In the genomic region with DNA sequence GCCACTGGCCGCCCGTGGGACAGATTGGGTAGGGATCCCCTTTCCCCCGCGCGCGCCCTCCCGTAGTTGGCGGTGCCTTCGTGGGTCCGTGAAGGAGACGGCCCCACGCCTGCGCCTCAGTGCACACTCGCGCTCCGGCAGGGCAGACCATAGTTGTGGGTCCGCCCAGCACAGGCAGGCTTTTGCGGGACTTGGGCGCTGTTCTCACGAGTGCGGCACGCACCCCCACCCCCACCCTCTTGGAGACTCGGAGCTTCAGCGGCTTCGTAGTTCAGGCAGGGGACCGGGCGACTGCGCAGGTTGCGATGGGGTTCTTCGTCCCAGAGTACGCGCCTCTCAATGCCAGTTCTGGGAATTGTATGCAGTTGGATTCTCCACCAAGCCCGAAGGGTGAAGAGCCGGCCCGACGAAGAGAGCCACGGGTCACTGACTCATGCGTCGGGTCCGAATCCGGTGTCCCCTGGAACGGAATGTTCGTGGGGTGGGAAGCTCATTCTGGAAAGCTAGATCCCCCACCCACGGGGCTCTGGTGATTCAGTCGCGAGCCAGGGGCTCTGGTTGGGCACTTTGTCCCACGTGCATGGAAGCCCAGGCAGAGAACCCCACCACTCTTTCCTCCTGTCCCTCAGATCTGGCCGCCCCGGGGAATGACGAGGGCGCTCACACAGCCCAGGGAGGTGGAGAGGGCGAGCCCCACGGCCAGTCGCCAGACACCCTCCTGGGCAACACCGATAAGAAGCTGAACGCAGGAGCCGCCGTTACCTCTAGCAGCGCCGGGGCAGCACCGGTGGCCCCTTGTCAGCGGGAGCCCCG, we compare ENCODE assay signal across 8 mouse cellular contexts. TPM values are rescaled to one million over a fixed set of nuclear protein-coding genes. Genes with fewer than 3 reads are reported as not detected.
DNase-seq lines count a peak whose midpoint lies in the region; ATAC-seq and TF ChIP-seq lines count a peak whose summit lies in the region.

No protein-coding gene starts in this region.

- peaks cover 78% of the 10 kb centered on the region for H3K27me3 ChIP-seq in forebrain, embryonic 10.5 days (ENCODE audit: poor library complexity, severe bottlenecking)
- H3K27me3 ChIP-seq in hindbrain, embryonic 12.5 days, result peaks cover 65% of the 10 kb centered on the region
- H3K27me3 ChIP-seq in liver, embryonic 14.5 days (ENCODE audit: control insufficient read depth, insufficient read depth, low read length), result peaks cover 24% of the 10 kb centered on the region

- no peak for TF ChIP-seq POLR2A in olfactory bulb, adult 2 months (IDR thresholded peaks at IDR 0.05; ENCODE audit: insufficient read depth, low read depth, low read length)

- peak overlapping the region; percentile 59 for H3K9ac ChIP-seq in hindbrain, embryonic 12.5 days
- peak overlapping the region; percentile 90 for H3K9ac ChIP-seq in liver, embryonic 14.5 days (replicated peaks)

- peak; percentile 29 for ATAC-seq in hindbrain, embryonic 12.5 days (ENCODE audit: low FRiP score)
- peak; percentile 86 for ATAC-seq in liver, embryonic 14.5 days (ENCODE audit: insufficient read depth)
- no peak for ATAC-seq in inflammation-experienced regulatory T-cells, adult 6 months

- TF ChIP-seq CTCF in liver, embryonic 14.5 days (IDR thresholded peaks at IDR 0.05; ENCODE audit: low read depth), result no peak
- TF ChIP-seq CTCF in olfactory bulb, adult 2 months (IDR thresholded peaks at IDR 0.05; ENCODE audit: insufficient read depth, low read depth, low read length), result no peak

- H3K4me1 ChIP-seq in forebrain, embryonic 10.5 days, result peaks cover 49% of the 10 kb centered on the region
- H3K4me1 ChIP-seq in hindbrain, embryonic 12.5 days, result peaks cover 45% of the 10 kb centered on the region
- peaks cover 47 to 54% of the 10 kb centered on the region in 2 experiments for H3K4me1 ChIP-seq in liver, embryonic 14.5 days (replicated peaks; ENCODE audit: control insufficient read depth in 2 of 2, insufficient read depth in 2 of 2, low read length in 1 of 2)
- peaks cover 34% of the 10 kb centered on the region for H3K4me1 ChIP-seq in olfactory bulb, adult 2 months (ENCODE audit: control insufficient read depth, insufficient read depth, low read length)

- DNase-seq in adrenal gland, adult 2 months, result peak; percentile 55
- DNase-seq in adrenal gland, postnatal 4 days (ENCODE audit: low spot score in 2 of 2), result no peak
- DNase-seq in NIH3T3 (ENCODE audit: low read depth), result peak; percentile 63
- peak; percentile 44 for DNase-seq in forebrain, embryonic 10.5 days (ENCODE audit: extremely low spot score, low spot score)
- DNase-seq in liver, embryonic 14.5 days (ENCODE audit: low read depth in 3 of 3, low spot score in 3 of 3), result peak; percentile 82 to 85 (median 84)

- TF ChIP-seq EP300 in liver, embryonic 14.5 days (IDR thresholded peaks at IDR 0.05; ENCODE audit: low read depth), result peak; percentile 74

- WGBS in forebrain, embryonic 10.5 days, result 1% methylated on average over 63 of the region's 63 CpGs
- WGBS in hindbrain, embryonic 12.5 days, result 2% methylated on average over 63 of the region's 63 CpGs
- WGBS in liver, embryonic 14.5 days (ENCODE audit: insufficient replicate concordance), result 1% methylated on average over 61 of the region's 63 CpGs
- WGBS in olfactory bulb, adult 2 months, result 1% methylated on average over 63 of the region's 63 CpGs

- peaks cover 26% of the 10 kb centered on the region for H3K36me3 ChIP-seq in forebrain, embryonic 10.5 days (replicated peaks)
- peaks cover 20% of the 10 kb centered on the region for H3K36me3 ChIP-seq in hindbrain, embryonic 12.5 days
- peaks cover 34% of the 10 kb centered on the region for H3K36me3 ChIP-seq in liver, embryonic 14.5 days (replicated peaks; ENCODE audit: control insufficient read depth, insufficient read depth, low read depth)

- H3K9me3 ChIP-seq in forebrain, embryonic 10.5 days, result no peaks in the 10 kb centered on the region
- no peaks in the 10 kb centered on the region for H3K9me3 ChIP-seq in hindbrain, embryonic 12.5 days (replicated peaks)
- H3K9me3 ChIP-seq in liver, embryonic 14.5 days (ENCODE audit: control insufficient read depth, low read length), result no peaks in the 10 kb centered on the region

- H3K27ac ChIP-seq in forebrain, embryonic 10.5 days, result peak overlapping the region; percentile 12; the same call in 1 of the 2 replicates
- H3K27ac ChIP-seq in hindbrain, embryonic 12.5 days, result no peak overlapping the region; the same call in 1 of the 2 replicates
- peak overlapping the region; percentile 98 for H3K27ac ChIP-seq in liver, embryonic 14.5 days
- no peak overlapping the region for H3K27ac ChIP-seq in olfactory bulb, adult 2 months (ENCODE audit: insufficient read depth, low read depth, low read length)

- peak overlapping the region; percentile 52 for H3K4me3 ChIP-seq in forebrain, embryonic 10.5 days
- H3K4me3 ChIP-seq in hindbrain, embryonic 12.5 days, result peak overlapping the region; percentile 42
- H3K4me3 ChIP-seq in liver, embryonic 14.5 days (ENCODE audit: insufficient read depth in 1 of 2, low read depth in 2 of 2, low read length in 2 of 2), result peak overlapping the region; percentile 68 to 73
- peak overlapping the region; percentile 47 for H3K4me3 ChIP-seq in olfactory bulb, adult 2 months (ENCODE audit: insufficient read depth, low read depth, low read length)

- peak overlapping the region; percentile 82 for H3K4me2 ChIP-seq in hindbrain, embryonic 12.5 days (replicated peaks)
- peak overlapping the region; percentile 99 for H3K4me2 ChIP-seq in liver, embryonic 14.5 days (ENCODE audit: low read depth)

RNA-seq across cellular contexts. Expression of gene Sphk1, which starts 2.8 kb away (rescaled TPM):
- 1 to 10 TPM; 2.4 to 2.6 TPM for total RNA-seq in adrenal gland, adult 2 months (2021)
- 3.7 and 4.1 TPM in 2 replicates for polyA plus RNA-seq in adrenal gland, adult 2 months (2012; rRNA removed)
- total RNA-seq in adrenal gland, postnatal 4 days (2021), result 1 to 10 TPM; 5.3 to 6.0 TPM
- 4.0 and 4.6 TPM in 2 replicates for polyA plus RNA-seq in forebrain, embryonic 10.5 days (2016; fragmentation: Nextera tagmentation; extraction: Ambion mirVana)
- polyA plus RNA-seq in hindbrain, embryonic 12.5 days (2016; fragmentation: Nextera tagmentation; extraction: Ambion mirVana), result 8.9 and 10.2 TPM in 2 replicates
- polyA plus RNA-seq in liver, embryonic 14.5 days (2012; rRNA removed), result 23.0 and 24.1 TPM in 2 replicates
- 26.8 and 32.2 TPM in 2 replicates for polyA plus RNA-seq in liver, embryonic 14.5 days (2014; fragmentation: Nextera tagmentation; extraction: Ambion mirVana)
- not detected in 2 replicates for polyA plus RNA-seq in olfactory bulb, adult 2 months (2012; ENCODE audit: insufficient read depth, insufficient read length, low replicate concordance, missing spikeins)
- not detected for polyA plus RNA-seq in inflammation-experienced regulatory T-cells, adult 6 months (2017; shearing (Covaris generic))

RNA-seq across cellular contexts. Expression of gene Prpsap1, which starts 39.5 kb away (rescaled TPM):
- total RNA-seq in adrenal gland, adult 2 months (2021), result 10 to 100 TPM; 76.0 to 85.0 TPM
- polyA plus RNA-seq in adrenal gland, adult 2 months (2012; rRNA removed), result 223 and 257 TPM in 2 replicates
- 100 to 1,000 TPM in 1 of 2 experiments, 10 to 100 TPM in 1; 95.7 to 103 TPM for total RNA-seq in adrenal gland, postnatal 4 days (2021)
- 200 and 209 TPM in 2 replicates for polyA plus RNA-seq in forebrain, embryonic 10.5 days (2016; fragmentation: Nextera tagmentation; extraction: Ambion mirVana)
- polyA plus RNA-seq in hindbrain, embryonic 12.5 days (2016; fragmentation: Nextera tagmentation; extraction: Ambion mirVana), result 164 and 179 TPM in 2 replicates
- polyA plus RNA-seq in liver, embryonic 14.5 days (2012; rRNA removed), result 19.2 and 22.2 TPM in 2 replicates
- 38.4 and 40.4 TPM in 2 replicates for polyA plus RNA-seq in liver, embryonic 14.5 days (2014; fragmentation: Nextera tagmentation; extraction: Ambion mirVana)
- polyA plus RNA-seq in olfactory bulb, adult 2 months (2012; ENCODE audit: insufficient read depth, insufficient read length, low replicate concordance, missing spikeins), result not detected in 2 replicates
- polyA plus RNA-seq in inflammation-experienced regulatory T-cells, adult 6 months (2017; shearing (Covaris generic)), result 10 to 100 TPM; 23.4 to 58.2 (median 50.6) TPM

RNA-seq across cellular contexts. Expression of gene Ube2o, which starts 47.7 kb away (rescaled TPM):
- total RNA-seq in adrenal gland, adult 2 months (2021), result 10 to 100 TPM; 24.9 to 26.7 TPM
- 21.8 and 24.6 TPM in 2 replicates for polyA plus RNA-seq in adrenal gland, adult 2 months (2012; rRNA removed)
- 10 to 100 TPM; 32.6 to 39.0 TPM for total RNA-seq in adrenal gland, postnatal 4 days (2021)
- 9.2 and 10.5 TPM in 2 replicates for polyA plus RNA-seq in forebrain, embryonic 10.5 days (2016; fragmentation: Nextera tagmentation; extraction: Ambion mirVana)
- polyA plus RNA-seq in hindbrain, embryonic 12.5 days (2016; fragmentation: Nextera tagmentation; extraction: Ambion mirVana), result 23.6 and 27.6 TPM in 2 replicates
- 33.8 and 34.0 TPM in 2 replicates for polyA plus RNA-seq in liver, embryonic 14.5 days (2012; rRNA removed)
- polyA plus RNA-seq in liver, embryonic 14.5 days (2014; fragmentation: Nextera tagmentation; extraction: Ambion mirVana), result 25.9 and 32.3 TPM in 2 replicates
- not detected in 2 replicates for polyA plus RNA-seq in olfactory bulb, adult 2 months (2012; ENCODE audit: insufficient read depth, insufficient read length, low replicate concordance, missing spikeins)
- 1 to 10 TPM; 1.5 to 2.2 (median 2.0) TPM for polyA plus RNA-seq in inflammation-experienced regulatory T-cells, adult 6 months (2017; shearing (Covaris generic))

RNA-seq across cellular contexts. Expression of gene Aanat, which starts 52.7 kb away (rescaled TPM):
- not detected for total RNA-seq in adrenal gland, adult 2 months (2021)
- 0.40 TPM in 1 of 2 replicates, not detected in the other for polyA plus RNA-seq in adrenal gland, adult 2 months (2012; rRNA removed)
- total RNA-seq in adrenal gland, postnatal 4 days (2021), result not detected
- not detected in 2 replicates for polyA plus RNA-seq in forebrain, embryonic 10.5 days (2016; fragmentation: Nextera tagmentation; extraction: Ambion mirVana)
- 0.15 TPM in 1 of 2 replicates, not detected in the other for polyA plus RNA-seq in hindbrain, embryonic 12.5 days (2016; fragmentation: Nextera tagmentation; extraction: Ambion mirVana)
- polyA plus RNA-seq in liver, embryonic 14.5 days (2012; rRNA removed), result not detected in 2 replicates
- polyA plus RNA-seq in liver, embryonic 14.5 days (2014; fragmentation: Nextera tagmentation; extraction: Ambion mirVana), result not detected in 2 replicates
- not detected in 2 replicates for polyA plus RNA-seq in olfactory bulb, adult 2 months (2012; ENCODE audit: insufficient read depth, insufficient read length, low replicate concordance, missing spikeins)
- not detected for polyA plus RNA-seq in inflammation-experienced regulatory T-cells, adult 6 months (2017; shearing (Covaris generic))

Comparison
In these comparisons a context has a peak if more than half of its experiments do, and no peak if none do; other contexts are left out.
1. DNase-seq: peak in adrenal gland, adult 2 months (single experiment), NIH3T3 (single experiment), forebrain, embryonic 10.5 days (single experiment) and liver, embryonic 14.5 days (3 of 3); none in adrenal gland, postnatal 4 days (0 of 2).
2. H3K27ac ChIP-seq: peak in forebrain, embryonic 10.5 days (single experiment) and liver, embryonic 14.5 days (single experiment); none in hindbrain, embryonic 12.5 days (single experiment) and olfactory bulb, adult 2 months (single experiment).
3. Peak in every context shown above with its lines, with median percentiles within 50 percentile points of each other: H3K4me3 ChIP-seq.